Comparison of ENCODE assay signal across 9 mouse cellular contexts in the genomic region with DNA sequence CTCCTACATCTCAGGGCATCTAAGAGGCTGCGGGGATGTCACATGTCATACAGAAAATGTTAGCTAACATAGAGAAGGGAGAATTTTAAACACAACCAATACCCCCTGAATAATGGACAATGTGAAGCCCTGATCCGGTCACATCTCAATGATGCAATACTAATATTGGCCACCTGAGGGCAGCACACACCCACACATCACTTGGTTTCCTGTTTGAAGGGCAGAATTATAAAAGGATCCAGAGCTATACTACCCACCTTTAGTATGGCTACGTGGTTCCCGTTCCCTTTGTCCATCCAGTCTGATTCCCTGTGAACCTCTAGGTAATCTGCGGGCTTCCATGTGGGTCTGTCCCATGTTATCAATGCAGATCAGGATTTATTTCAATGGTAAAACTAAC. TPM values are rescaled to one million over a fixed set of nuclear protein-coding genes. Genes with fewer than 3 reads are reported as not detected.
DNase-seq lines count a peak whose midpoint lies in the region; ATAC-seq and TF ChIP-seq lines count a peak whose summit lies in the region.
"Had no signal": no experiment of that assay in that cellular context is flagged by ENCODE, and none has a peak within 500 bp of the region (broad histone marks: within the 10 kb centered on the region; RNA-seq: fewer than 3 reads in every experiment).

No protein-coding gene starts in this region.

- peak; percentile 50 for DNase-seq in adrenal gland, postnatal 25 days
- peak; percentile 79 for DNase-seq in embryonic facial prominence, embryonic 11.5 days (ENCODE audit: low spot score)
- peak; percentile 72 for DNase-seq in hindbrain, embryonic 10.5 days (ENCODE audit: low spot score)
- DNase-seq in left cerebral cortex, adult 18-20 months (ENCODE audit: low spot score in 2 of 2), result peak; percentile 76 to 79
- peak; percentile 26 to 69 for DNase-seq in spleen, postnatal 4 days (ENCODE audit: low spot score in 2 of 2)

- no peaks in the 10 kb centered on the region for H3K36me3 ChIP-seq in intestine, postnatal 0 days (ENCODE audit: control insufficient read depth, insufficient read depth)
- H3K36me3 ChIP-seq in intestine, embryonic 16.5 days (ENCODE audit: control insufficient read depth, insufficient read depth, low read length), result no peaks in the 10 kb centered on the region
- H3K36me3 ChIP-seq in embryonic facial prominence, embryonic 11.5 days (replicated peaks; ENCODE audit: control insufficient read depth, insufficient read depth, low read depth, low read length), result no peaks in the 10 kb centered on the region
- H3K36me3 ChIP-seq in hindbrain, embryonic 10.5 days, result no peaks in the 10 kb centered on the region
- H3K36me3 ChIP-seq in midbrain, embryonic 16.5 days (ENCODE audit: control insufficient read depth, insufficient read depth, low read length), result no peaks in the 10 kb centered on the region

- H3K27ac ChIP-seq in intestine, postnatal 0 days (ENCODE audit: low read depth, low read length), result no peak overlapping the region
- no peak overlapping the region for H3K27ac ChIP-seq in intestine, embryonic 16.5 days (ENCODE audit: low read length)
- no peak overlapping the region for H3K27ac ChIP-seq in embryonic facial prominence, embryonic 11.5 days (replicated peaks; ENCODE audit: low read depth, low read length)
- no peak overlapping the region for H3K27ac ChIP-seq in hindbrain, embryonic 10.5 days
- H3K27ac ChIP-seq in midbrain, embryonic 16.5 days (ENCODE audit: low read length), result no peak overlapping the region

- no peak overlapping the region for H3K4me3 ChIP-seq in intestine, postnatal 0 days (ENCODE audit: low read depth, low read length)
- H3K4me3 ChIP-seq in intestine, embryonic 16.5 days (ENCODE audit: low read length), result no peak overlapping the region
- no peak overlapping the region for H3K4me3 ChIP-seq in embryonic facial prominence, embryonic 11.5 days (ENCODE audit: low read depth, low read length)
- H3K4me3 ChIP-seq in hindbrain, embryonic 10.5 days, result no peak overlapping the region
- H3K4me3 ChIP-seq in midbrain, embryonic 16.5 days (ENCODE audit: low read depth, low read length), result no peak overlapping the region
- H3K4me3 ChIP-seq: megakaryocyte, embryonic 14.5 days had no signal

- no peak for ATAC-seq in intestine, postnatal 0 days
- ATAC-seq in intestine, embryonic 16.5 days, result no peak
- ATAC-seq in embryonic facial prominence, embryonic 11.5 days (replicated peaks; ENCODE audit: insufficient number of reproducible peaks, low FRiP score, low TSS enrichment, low read depth), result no peak; the same call in 1 of the 2 replicates
- ATAC-seq in midbrain, embryonic 16.5 days, result peak; percentile 50

- no peaks in the 10 kb centered on the region for H3K4me1 ChIP-seq in intestine, postnatal 0 days (replicated peaks; ENCODE audit: control insufficient read depth, insufficient read depth, low read length)
- H3K4me1 ChIP-seq in intestine, embryonic 16.5 days (ENCODE audit: control insufficient read depth, insufficient read depth, low read length), result no peaks in the 10 kb centered on the region
- no peaks in the 10 kb centered on the region for H3K4me1 ChIP-seq in embryonic facial prominence, embryonic 11.5 days (ENCODE audit: control insufficient read depth, insufficient read depth, low read length)
- H3K4me1 ChIP-seq in hindbrain, embryonic 10.5 days (replicated peaks), result peaks cover 28% of the 10 kb centered on the region
- peaks cover 10% of the 10 kb centered on the region; the same call in 1 of the 2 replicates for H3K4me1 ChIP-seq in midbrain, embryonic 16.5 days (ENCODE audit: control insufficient read depth, insufficient read depth, low read length)
- H3K4me1 ChIP-seq: megakaryocyte, embryonic 14.5 days had no signal

- H3K9ac ChIP-seq in intestine, postnatal 0 days (ENCODE audit: low read depth, low read length), result no peak overlapping the region
- H3K9ac ChIP-seq in intestine, embryonic 16.5 days (ENCODE audit: low read depth, low read length), result no peak overlapping the region
- H3K9ac ChIP-seq in embryonic facial prominence, embryonic 11.5 days (replicated peaks; ENCODE audit: low read length), result no peak overlapping the region
- no peak overlapping the region for H3K9ac ChIP-seq in midbrain, embryonic 16.5 days (ENCODE audit: low read depth, low read length)

- no peaks in the 10 kb centered on the region for H3K9me3 ChIP-seq in intestine, postnatal 0 days (ENCODE audit: control insufficient read depth)
- no peaks in the 10 kb centered on the region for H3K9me3 ChIP-seq in intestine, embryonic 16.5 days (ENCODE audit: control insufficient read depth, low read length)
- H3K9me3 ChIP-seq in embryonic facial prominence, embryonic 11.5 days (replicated peaks; ENCODE audit: control insufficient read depth, low read length), result no peaks in the 10 kb centered on the region
- H3K9me3 ChIP-seq in hindbrain, embryonic 10.5 days, result no peaks in the 10 kb centered on the region
- H3K9me3 ChIP-seq in midbrain, embryonic 16.5 days (replicated peaks; ENCODE audit: control insufficient read depth, low read length, poor library complexity, severe bottlenecking), result no peaks in the 10 kb centered on the region

- WGBS in intestine, postnatal 0 days, result 12% methylated on average over 5 of the region's 5 CpGs
- 19% methylated on average over 5 of the region's 5 CpGs for WGBS in intestine, embryonic 16.5 days
- WGBS in embryonic facial prominence, embryonic 11.5 days, result 15% methylated on average over 5 of the region's 5 CpGs
- 17% methylated on average over 5 of the region's 5 CpGs for WGBS in hindbrain, embryonic 10.5 days
- 11% methylated on average over 5 of the region's 5 CpGs for WGBS in midbrain, embryonic 16.5 days

- H3K27me3 ChIP-seq in intestine, postnatal 0 days (replicated peaks; ENCODE audit: control insufficient read depth, insufficient read depth, low read length), result no peaks in the 10 kb centered on the region
- 0 out of 2 replicates have a peak, but pooled peaks cover 2% of the 10 kb centered on the region for H3K27me3 ChIP-seq in intestine, embryonic 16.5 days (replicated peaks; ENCODE audit: control insufficient read depth, insufficient read depth, low read length)
- no peaks in the 10 kb centered on the region for H3K27me3 ChIP-seq in embryonic facial prominence, embryonic 11.5 days (ENCODE audit: control insufficient read depth, insufficient read depth, low read length)
- peaks cover 7% of the 10 kb centered on the region; the same call in 1 of the 2 replicates for H3K27me3 ChIP-seq in hindbrain, embryonic 10.5 days (ENCODE audit: insufficient read depth, poor library complexity, severe bottlenecking)
- peaks cover 9% of the 10 kb centered on the region for H3K27me3 ChIP-seq in midbrain, embryonic 16.5 days (ENCODE audit: control insufficient read depth, insufficient read depth, low read depth, low read length)

- peak; percentile 90 for TF ChIP-seq CTCF in intestine, postnatal 0 days (IDR thresholded peaks at IDR 0.05; ENCODE audit: low read depth)

- no peak overlapping the region for H3K4me2 ChIP-seq in intestine, postnatal 0 days (replicated peaks; ENCODE audit: low read depth)
- no peak overlapping the region for H3K4me2 ChIP-seq in intestine, embryonic 16.5 days (ENCODE audit: low read depth, low read length)
- H3K4me2 ChIP-seq in embryonic facial prominence, embryonic 11.5 days (ENCODE audit: low read depth, low read length), result no peak overlapping the region
- H3K4me2 ChIP-seq in midbrain, embryonic 16.5 days (ENCODE audit: low read length), result no peak overlapping the region

RNA-seq across cellular contexts. Expression of a gene that starts 41.4 kb away (rescaled TPM):
- polyA plus RNA-seq in intestine, postnatal 0 days (2015; fragmentation: Nextera tagmentation; extraction: Ambion mirVana), result 0.04 TPM in 1 of 2 replicates, not detected in the other
- 0.09 and 0.12 TPM in 2 replicates for polyA plus RNA-seq in intestine, embryonic 16.5 days (2015; fragmentation: Nextera tagmentation; extraction: Ambion mirVana)
- total RNA-seq in adrenal gland, postnatal 25 days (2021), result 0.18 TPM in 1 of 2 replicates, not detected in the other
- polyA plus RNA-seq in embryonic facial prominence, embryonic 11.5 days (2014; fragmentation: Nextera tagmentation; extraction: Ambion mirVana), result 0.14 and 0.22 TPM in 2 replicates
- 0.35 and 0.47 TPM in 2 replicates for polyA plus RNA-seq in hindbrain, embryonic 10.5 days (2016; fragmentation: Nextera tagmentation; extraction: Ambion mirVana)
- 10 to 100 TPM; 71.3 to 76.3 TPM for total RNA-seq in left cerebral cortex, adult 18-20 months (2021)
- 38.3 and 63.7 TPM in 2 replicates for polyA plus RNA-seq in midbrain, embryonic 16.5 days (2015; fragmentation: Nextera tagmentation; extraction: Ambion mirVana)

RNA-seq across cellular contexts. Expression of a gene that starts 47.2 kb away (rescaled TPM):
- 0.48 TPM in 2 replicates for polyA plus RNA-seq in intestine, postnatal 0 days (2015; fragmentation: Nextera tagmentation; extraction: Ambion mirVana)
- polyA plus RNA-seq in intestine, embryonic 16.5 days (2015; fragmentation: Nextera tagmentation; extraction: Ambion mirVana), result 0.77 and 0.78 TPM in 2 replicates
- total RNA-seq in adrenal gland, postnatal 25 days (2021), result 3.8 and 8.1 TPM in 2 replicates
- 0.95 and 1.6 TPM in 2 replicates for polyA plus RNA-seq in embryonic facial prominence, embryonic 11.5 days (2014; fragmentation: Nextera tagmentation; extraction: Ambion mirVana)
- polyA plus RNA-seq in hindbrain, embryonic 10.5 days (2016; fragmentation: Nextera tagmentation; extraction: Ambion mirVana), result 1.7 and 5.8 TPM in 2 replicates
- total RNA-seq in left cerebral cortex, adult 18-20 months (2021), result 100 to 1,000 TPM; 569 to 617 TPM
- 26.2 and 27.6 TPM in 2 replicates for polyA plus RNA-seq in midbrain, embryonic 16.5 days (2015; fragmentation: Nextera tagmentation; extraction: Ambion mirVana)

Comparison
In these comparisons a context has a peak if more than half of its experiments do, and no peak if none do; other contexts are left out.
1. RNA of a gene that starts 41.4 kb away (polyA plus RNA-seq): 38.3 to 63.7 TPM in midbrain, embryonic 16.5 days; 0.35 to 0.47 TPM in hindbrain, embryonic 10.5 days, 0.14 to 0.22 TPM in embryonic facial prominence, embryonic 11.5 days, 0.09 to 0.12 TPM in intestine, embryonic 16.5 days and 0.04 TPM in intestine, postnatal 0 days; every median in the first group is over 10 times any median in the second.
2. Peak in every context shown above with its lines, with median percentiles within 50 percentile points of each other: DNase-seq.